Mouse (Mus musculus) ES-Bruce4 (cell line): ENCODE data around the gene Rapgef4.

ENCODE experiments used
- CTCF ChIP-seq: IDR thresholded peaks from one replicate; pipeline ENCODE4 v1.8.1; 2011; ENCODE audit warnings: low read depth, low read length
- EP300 ChIP-seq: IDR thresholded peaks from 2 replicates; pipeline ENCODE4 v1.6.1; 2011; ENCODE audit warnings: low read depth, low read length; ENCODE audit not compliant: insufficient read depth
- POLR2A ChIP-seq: IDR thresholded peaks from one replicate; pipeline ENCODE4 v1.8.1; 2011; ENCODE audit warnings: low read length; ENCODE audit not compliant: insufficient read depth

DNA sequence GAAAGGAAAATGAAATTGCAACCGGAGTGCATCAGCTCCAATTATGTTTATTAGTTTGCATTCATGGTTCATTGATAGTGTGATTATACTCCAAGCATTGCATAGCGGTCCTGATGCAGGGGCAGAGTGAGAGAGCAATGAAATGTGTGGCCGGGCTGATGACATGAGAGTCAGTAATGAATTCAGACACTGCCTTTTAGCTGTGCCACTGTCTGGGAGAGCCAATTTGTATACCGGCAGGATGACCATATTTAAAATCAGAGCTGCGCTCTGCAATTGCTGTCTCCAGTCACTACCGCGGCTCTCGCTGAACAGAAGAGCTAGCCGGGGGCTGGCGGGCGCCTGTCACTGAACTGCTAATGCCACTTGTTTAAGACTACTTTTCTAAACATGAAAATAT is 197.5 kb downstream of the Rapgef4 start:
- no peak for TF ChIP-seq EP300
- TF ChIP-seq CTCF: no peak
- no peak for TF ChIP-seq POLR2A
